Mouse (Mus musculus) embryonic facial prominence, embryonic 14.5 days (tissue): ENCODE results near the gene 2200002D01Rik. TPM values are rescaled to one million over a fixed set of nuclear protein-coding genes. Genes with fewer than 3 reads are reported as not detected.
A peak's percentile ranks its signal among the peaks of the same experiment; 100 is the strongest.

Experiments used
- ATAC-seq: fragments of 200-750 bp; cut with Nextera tagmentation; 2 replicates; pipeline ENCODE4 v1.8.0; 2017; ENCODE audit warnings: low read depth, moderate number of reproducible peaks, moderate TSS enrichment
- DNase-seq: peaks from one replicate; pipeline ENCODE4 v3.0.0-alpha.2; 2015; ENCODE audit warnings: low spot score
- H3K27ac ChIP-seq: fragments of 300-500 bp; sonication (generic); replicated peaks from 2 replicates; pipeline ENCODE4 v1.5.1; 2014; ENCODE audit warnings: low read depth, mild to moderate bottlenecking, low read length, moderate library complexity
- H3K27me3 ChIP-seq: fragments of 300-500 bp; sonication (generic); replicated peaks from 2 replicates; pipeline ENCODE4 v1.6.1; 2014; ENCODE audit warnings: low read length; ENCODE audit not compliant: control insufficient read depth, insufficient read depth
- H3K36me3 ChIP-seq: fragments of 300-500 bp; sonication (generic); 2 replicates; pipeline ENCODE4 v1.6.1; 2014; ENCODE audit warnings: low read length, mixed read lengths; ENCODE audit not compliant: control insufficient read depth, insufficient read depth
- H3K4me1 ChIP-seq: fragments of 300-500 bp; sonication (generic); 2 replicates; pipeline ENCODE4 v1.6.1; 2014; ENCODE audit warnings: antibody characterized with exemption, low read length; ENCODE audit not compliant: control insufficient read depth, insufficient read depth
- H3K4me2 ChIP-seq: fragments of 300-500 bp; sonication (generic); 2 replicates; pipeline ENCODE4 v1.6.1; 2014; ENCODE audit warnings: low read depth, mild to moderate bottlenecking, low read length, moderate library complexity, mixed read lengths
- H3K4me3 ChIP-seq: fragments of 300-500 bp; sonication (generic); 2 replicates; pipeline ENCODE4 v1.5.1; 2014; ENCODE audit warnings: low read depth, mild to moderate bottlenecking, low read length
- H3K9ac ChIP-seq: fragments of 300-500 bp; sonication (generic); 2 replicates; pipeline ENCODE4 v1.6.1; 2014; ENCODE audit warnings: low read depth, mild to moderate bottlenecking, low read length, moderate library complexity, mixed read lengths
- H3K9me3 ChIP-seq: fragments of 300-500 bp; sonication (generic); 2 replicates; pipeline ENCODE4 v1.6.1; 2016; ENCODE audit warnings: low read length; ENCODE audit not compliant: control insufficient read depth
- WGBS: fragments of 180-500 bp; shearing (Covaris S2); extraction: QIAGEN DNeasy Blood & Tissue Kit; methylation state at CpG from one replicate; pipeline ENCODE4 v1.1.7; 2014; 5-methylcytosine and 5-hydroxymethylcytosine counted together
- polyA plus RNA-seq: library from polyadenylated mRNA; unstranded; fragments of >200 nt; fragmentation: Nextera tagmentation; extraction: Ambion mirVana; gene quantifications from 2 replicates; pipeline ENCODE4 v1.2.1, GENCODE M21; 2014

Gene 2200002D01Rik
- polyA plus RNA-seq, 1 experiment from 2014 or later: 4.3 TPM

- peak within 1 kb of the TSS; percentile 92 for H3K4me2 ChIP-seq
- DNase-seq: peak; percentile 71
These were observed 33.2 kb upstream of the 2200002D01Rik start, which contains the start of gene Spint2 for GRCm38 (mm10) chr7:29281201-29282073. Gene Spint2, minus strand, starts transcription at chr7:29281912.

GRCm38 (mm10) chr7:29280801-29281200 is 32.5 kb upstream of the 2200002D01Rik start:
- peak overlapping the region; percentile 63 for H3K9ac ChIP-seq
- peaks cover 26% of the 10 kb centered on the region for H3K27me3 ChIP-seq
- no peak for DNase-seq
- H3K4me1 ChIP-seq: peaks cover 13% of the 10 kb centered on the region; the same call in 1 of the 2 replicates
- H3K36me3 ChIP-seq: no peaks in the 10 kb centered on the region
- WGBS: 17% methylated on average over 9 of the region's 13 CpGs
- peak overlapping the region; percentile 61 for H3K4me3 ChIP-seq
- no peak overlapping the region for H3K27ac ChIP-seq
- peak overlapping the region; percentile 92 for H3K4me2 ChIP-seq
- no peaks in the 10 kb centered on the region for H3K9me3 ChIP-seq
- no peak for ATAC-seq

More at GRCm38 (mm10) chr7:29281201-29282073, 33.2 kb upstream of the 2200002D01Rik start, which contains the start of gene Spint2:
- peak within 1 kb of the TSS; percentile 63 for H3K9ac ChIP-seq
- H3K9me3 ChIP-seq: no peaks in the 10 kb centered on the region
- no peaks in the 10 kb centered on the region for H3K36me3 ChIP-seq
- peaks cover 26% of the 10 kb centered on the region for H3K27me3 ChIP-seq
- ATAC-seq: peak; percentile 90
- peak within 1 kb of the TSS; percentile 61 for H3K4me3 ChIP-seq
- peaks cover 13% of the 10 kb centered on the region; the same call in 1 of the 2 replicates for H3K4me1 ChIP-seq
- under 1% methylated on average over 50 of the region's 80 CpGs for WGBS
- H3K27ac ChIP-seq: peak within 1 kb of the TSS; percentile 16

DNA sequence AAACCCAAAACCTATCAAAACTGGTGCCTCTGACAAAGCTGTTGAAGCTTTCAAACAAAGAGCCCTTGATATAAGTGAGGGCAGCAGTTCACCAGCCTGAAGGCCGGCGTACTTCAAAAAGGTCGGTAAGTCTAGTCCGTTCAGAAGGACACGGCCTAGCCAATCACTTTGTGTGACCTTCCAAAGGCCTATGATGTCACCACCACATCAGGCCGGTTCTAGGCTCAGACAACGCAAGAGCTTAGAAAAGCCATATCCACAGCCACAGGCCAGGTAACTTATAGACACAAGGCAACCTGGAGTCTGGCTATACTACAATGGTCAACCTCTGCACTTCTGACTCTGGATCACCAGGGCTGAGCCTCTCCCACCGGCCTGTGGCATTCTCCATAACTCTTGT is 31.7 kb upstream of the 2200002D01Rik start:
- DNase-seq: no peak
- H3K9me3 ChIP-seq: no peaks in the 10 kb centered on the region
- no peaks in the 10 kb centered on the region for H3K36me3 ChIP-seq
- WGBS: 75% methylated on average over 8 of the region's 8 CpGs
- peak overlapping the region; percentile 92 for H3K4me2 ChIP-seq
- no peak for ATAC-seq
- H3K4me3 ChIP-seq: no peak overlapping the region
- peaks cover 13% of the 10 kb centered on the region; the same call in 1 of the 2 replicates for H3K4me1 ChIP-seq
- H3K9ac ChIP-seq: no peak overlapping the region
- H3K27me3 ChIP-seq: peaks cover 26% of the 10 kb centered on the region
- H3K27ac ChIP-seq: no peak overlapping the region

DNA sequence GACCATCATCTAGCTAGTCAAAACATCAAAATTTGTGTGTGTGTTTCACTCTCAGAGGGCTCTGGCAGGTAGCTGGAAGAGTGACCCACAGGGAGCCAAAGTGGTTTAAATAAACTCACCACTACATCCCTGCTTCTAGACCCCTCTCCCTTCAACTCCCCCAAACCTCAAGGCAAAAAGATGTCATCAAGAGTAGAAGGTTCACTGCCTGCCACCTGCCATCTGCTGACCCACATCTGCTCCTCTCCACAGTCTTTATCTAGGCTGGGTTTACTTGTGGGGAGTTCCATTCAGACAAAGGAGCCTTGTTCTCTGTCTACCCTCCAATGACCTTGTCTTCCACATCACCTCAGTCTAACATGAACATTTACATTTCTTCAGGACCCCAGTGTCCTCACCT is 31.0 kb upstream of the 2200002D01Rik start:
- Histone ChIP-seq H3K27me3 (peaks cover 26% of the 10 kb centered on the region), H3K9me3 (no peaks in the 10 kb centered on the region), H3K4me1 (peaks cover 13% of the 10 kb centered on the region; the same call in 1 of the 2 replicates), H3K36me3 (no peaks in the 10 kb centered on the region), H3K4me3 (no peak overlapping the region), H3K27ac (no peak overlapping the region), H3K9ac (no peak overlapping the region), H3K4me2 (no peak overlapping the region)
- ATAC-seq: no peak
- DNase-seq: no peak

GRCm38 (mm10) chr7:29277510-29277909 is 29.2 kb upstream of the 2200002D01Rik start:
- Histone ChIP-seq H3K36me3 (no peaks in the 10 kb centered on the region), H3K27me3 (peaks cover 22% of the 10 kb centered on the region), H3K27ac (no peak overlapping the region), H3K4me1 (peaks cover 13% of the 10 kb centered on the region; the same call in 1 of the 2 replicates), H3K4me2 (no peak overlapping the region), H3K9ac (no peak overlapping the region), H3K9me3 (no peaks in the 10 kb centered on the region), H3K4me3 (no peak overlapping the region)
- 71% methylated on average over 4 of the region's 4 CpGs for WGBS
- DNase-seq (no peak), ATAC-seq (no peak)

DNA sequence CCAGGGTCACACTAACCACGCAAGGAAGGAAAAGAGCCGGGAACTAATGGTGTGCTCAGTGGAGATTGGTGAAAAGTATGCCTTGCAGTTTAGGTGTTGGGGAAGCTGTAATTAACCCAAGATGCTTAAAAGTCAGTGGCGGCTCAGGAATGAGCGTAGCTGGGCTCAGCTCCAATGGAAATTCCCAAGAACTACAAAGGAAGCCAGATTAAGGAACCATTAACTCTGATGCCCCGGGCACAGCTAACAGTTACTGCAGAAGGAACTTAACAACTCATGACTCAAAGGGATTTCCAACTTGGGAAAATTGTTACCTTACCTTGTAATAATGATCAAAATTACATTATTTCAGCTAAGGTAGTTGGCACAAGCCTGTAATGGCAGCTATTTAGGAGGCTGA is 28.4 kb upstream of the 2200002D01Rik start:
- peaks cover 14% of the 10 kb centered on the region for H3K27me3 ChIP-seq
- no peak overlapping the region for H3K9ac ChIP-seq
- no peak overlapping the region for H3K4me3 ChIP-seq
- no peak for DNase-seq
- H3K4me1 ChIP-seq: peaks cover 13% of the 10 kb centered on the region; the same call in 1 of the 2 replicates
- no peak for ATAC-seq
- no peaks in the 10 kb centered on the region for H3K36me3 ChIP-seq
- H3K4me2 ChIP-seq: no peak overlapping the region
- no peak overlapping the region for H3K27ac ChIP-seq
- WGBS: 40% methylated on average over 5 of the region's 5 CpGs
- no peaks in the 10 kb centered on the region for H3K9me3 ChIP-seq

- no peak for DNase-seq
- 66% methylated on average over 8 of the region's 8 CpGs for WGBS
- H3K27ac ChIP-seq: no peak overlapping the region; the same call in 1 of the 2 replicates
- no peak overlapping the region for H3K9ac ChIP-seq
- H3K9me3 ChIP-seq: no peaks in the 10 kb centered on the region
- H3K4me2 ChIP-seq: no peak overlapping the region
- H3K36me3 ChIP-seq: no peaks in the 10 kb centered on the region
- no peaks in the 10 kb centered on the region for H3K27me3 ChIP-seq
- no peak for ATAC-seq
- H3K4me3 ChIP-seq: no peak overlapping the region
- H3K4me1 ChIP-seq: 0 out of 2 replicates have a peak, but pooled peaks cover 5% of the 10 kb centered on the region
These were observed 23.6 kb upstream of the 2200002D01Rik start for GRCm38 (mm10) chr7:29271687-29272465.

DNA sequence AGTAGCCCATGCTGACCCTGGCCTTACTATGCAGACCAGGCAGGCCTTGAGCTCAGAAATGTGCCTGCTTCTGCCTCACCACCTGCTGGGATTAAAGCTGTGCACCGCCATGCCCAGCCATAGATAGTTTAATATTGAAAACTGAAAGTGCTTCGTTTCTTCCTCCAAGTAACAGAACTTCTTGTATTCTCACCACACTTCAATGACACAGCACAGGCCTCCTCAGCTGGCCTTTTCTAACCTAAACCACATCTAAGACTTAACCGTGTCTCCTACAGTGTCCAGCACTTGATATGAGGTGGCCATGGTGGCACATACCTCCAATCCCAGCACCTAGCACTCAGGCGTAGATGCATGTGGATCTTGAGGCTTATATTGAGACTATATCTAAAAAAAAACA is 22.2 kb upstream of the 2200002D01Rik start:
- 75% methylated on average over 4 of the region's 4 CpGs for WGBS
- H3K27me3 ChIP-seq: no peaks in the 10 kb centered on the region
- H3K9me3 ChIP-seq: no peaks in the 10 kb centered on the region
- no peaks in the 10 kb centered on the region for H3K4me1 ChIP-seq
- H3K9ac ChIP-seq: no peak overlapping the region
- H3K4me3 ChIP-seq: no peak overlapping the region
- no peak overlapping the region for H3K4me2 ChIP-seq
- H3K27ac ChIP-seq: no peak overlapping the region
- DNase-seq (no peak), ATAC-seq (no peak)
- no peaks in the 10 kb centered on the region for H3K36me3 ChIP-seq
